Mouse (Mus musculus): ENCODE data around the gene D1Pas1.

Gene D1Pas1

GRCm38 (mm10) chr1:186967201-186967812, at the start of gene D1Pas1:
D1Pas1 (plus strand) TSS chr1:186967416.
- DNase-seq (ENCODE audit: low spot score in 2 of 2) = no peak

- no peak for DNase-seq (ENCODE audit: low spot score in 2 of 2)
Observed at GRCm38 (mm10) chr1:186922489-186923370, 44.5 kb upstream of the D1Pas1 start.

DNA sequence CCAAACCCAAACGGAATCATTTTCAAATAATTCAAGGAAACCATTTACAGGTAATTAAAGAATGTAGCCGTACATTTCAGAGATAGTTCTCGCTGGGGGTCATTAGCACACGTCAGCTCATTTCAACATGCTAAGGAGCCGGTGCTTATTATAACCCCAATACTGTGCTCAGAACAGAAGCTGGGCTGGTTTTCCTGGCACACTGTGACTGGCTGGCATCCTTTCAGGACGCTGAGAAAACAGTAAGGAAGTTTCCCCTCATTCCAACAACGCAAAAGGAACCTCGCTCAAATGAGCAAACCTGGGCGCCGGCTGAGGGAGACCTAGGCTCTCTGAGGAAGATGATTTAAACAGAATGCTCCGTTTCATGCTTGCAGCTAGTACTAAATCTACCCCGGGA, 43.2 kb upstream of the D1Pas1 start:
- DNase-seq (ENCODE audit: low spot score in 2 of 2) = no peak

GRCm38 (mm10) chr1:186925411-186925810, 41.8 kb upstream of the D1Pas1 start:
- no peak for DNase-seq (ENCODE audit: low spot score in 2 of 2)

- no peak for DNase-seq (ENCODE audit: low spot score in 2 of 2)
Observed at GRCm38 (mm10) chr1:186926316-186926949, 40.8 kb upstream of the D1Pas1 start.

GRCm38 (mm10) chr1:186926950-186927316, 40.3 kb upstream of the D1Pas1 start:
- DNase-seq (ENCODE audit: low spot score in 2 of 2) = no peak

DNA sequence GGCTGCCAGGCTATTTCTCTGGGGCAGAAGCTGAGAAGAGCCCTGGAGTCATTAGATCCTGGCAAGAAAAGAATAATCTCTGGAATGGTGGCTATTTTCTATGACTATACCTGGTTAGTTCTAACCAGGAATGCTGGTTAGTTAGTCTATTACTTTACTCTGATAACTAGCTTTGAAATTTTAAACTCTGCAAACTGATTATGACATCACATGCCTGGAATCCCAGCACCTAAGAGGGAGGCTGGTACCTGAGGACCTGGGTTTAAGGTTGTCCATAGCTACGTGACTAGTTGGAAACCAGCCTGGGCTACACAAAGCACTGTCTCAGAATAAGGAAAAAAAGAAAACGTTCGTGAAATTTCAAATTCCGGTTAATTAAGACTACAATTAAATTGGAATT, 39.7 kb upstream of the D1Pas1 start:
- no peak for DNase-seq (ENCODE audit: low spot score in 2 of 2)

GRCm38 (mm10) chr1:186930160-186930887, 36.9 kb upstream of the D1Pas1 start:
- DNase-seq (ENCODE audit: low spot score in 2 of 2) = no peak

DNA sequence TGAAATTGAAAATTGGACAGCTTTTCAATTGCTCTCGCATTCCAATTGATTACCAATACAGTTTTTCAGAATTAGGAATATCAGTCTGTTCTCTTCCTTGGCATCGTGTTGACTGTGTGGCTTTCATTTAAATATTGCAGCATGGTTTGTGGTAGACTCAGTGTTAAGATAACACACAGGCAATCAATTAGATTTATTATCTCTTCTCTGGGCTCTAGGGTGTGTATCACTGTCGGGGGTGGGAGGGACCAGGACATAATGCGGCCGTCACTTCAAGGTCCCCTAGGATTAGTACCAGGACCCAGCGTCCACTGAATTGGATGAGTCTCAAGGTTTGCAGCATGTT, 36.4 kb upstream of the D1Pas1 start:
- DNase-seq (ENCODE audit: low spot score in 2 of 2) = no peak

DNA sequence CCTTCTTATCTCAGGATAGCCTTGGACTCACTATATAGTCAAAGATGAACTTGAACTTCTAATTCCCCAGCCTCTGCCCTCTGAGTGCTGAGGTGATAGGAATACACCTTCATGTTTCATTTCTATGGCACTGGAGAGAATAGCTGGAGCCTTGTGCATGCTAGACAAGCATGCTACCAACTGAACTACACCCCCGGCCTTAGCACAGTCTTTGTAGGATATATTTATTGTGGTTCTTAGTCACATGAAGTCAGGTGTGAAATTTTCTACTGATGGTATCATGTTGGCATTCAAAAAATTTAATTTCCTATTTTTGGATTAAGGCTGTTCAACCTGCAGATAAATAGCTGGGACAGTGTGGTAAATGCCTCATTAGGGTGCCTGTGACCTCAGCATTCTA, 33.0 kb upstream of the D1Pas1 start:
- DNase-seq (ENCODE audit: low spot score in 2 of 2) = no peak

DNA sequence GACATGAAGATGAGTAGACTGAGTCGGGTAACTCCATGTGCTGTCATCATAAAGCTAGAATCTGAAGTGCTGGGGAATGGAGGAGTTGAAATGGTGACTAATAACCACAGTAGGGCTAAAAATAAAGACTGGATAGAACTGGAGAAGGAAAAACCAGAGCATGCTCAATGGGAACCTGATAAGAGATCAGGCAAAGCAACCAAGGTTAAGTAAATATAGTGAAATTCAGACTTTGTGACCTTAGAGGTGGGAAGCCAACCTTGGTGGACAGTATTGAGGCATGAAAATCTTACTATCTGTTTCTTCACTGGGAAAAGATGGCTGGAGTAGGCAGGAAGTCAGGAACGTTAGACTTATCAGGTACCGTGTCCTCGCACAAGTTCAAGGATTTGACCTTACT, 14.8 kb upstream of the D1Pas1 start:
- DNase-seq (ENCODE audit: low spot score in 2 of 2) = no peak

GRCm38 (mm10) chr1:186954591-186954990, 12.6 kb upstream of the D1Pas1 start:
- no peak for DNase-seq (ENCODE audit: low spot score in 2 of 2)

DNA sequence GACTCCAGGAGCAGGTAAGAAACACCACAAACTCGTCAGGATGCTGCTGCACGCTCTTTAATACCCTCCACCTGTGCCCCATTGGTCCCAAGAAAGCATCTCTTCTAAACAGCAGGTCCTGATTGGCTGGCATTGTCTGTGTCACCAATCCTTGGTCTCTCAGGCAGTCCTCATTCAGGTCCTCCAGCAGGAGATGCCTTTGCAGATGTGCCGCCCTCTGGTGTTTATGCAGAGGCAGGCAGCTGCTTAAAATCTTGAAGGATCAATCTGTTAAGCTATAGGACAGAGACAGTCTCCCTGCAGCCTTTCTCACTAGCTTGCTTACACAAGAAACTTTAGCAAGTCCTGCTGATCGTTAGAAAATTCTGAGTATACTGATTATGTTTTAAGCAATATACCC, 7.8 kb upstream of the D1Pas1 start:
- DNase-seq (ENCODE audit: low spot score in 2 of 2) = no peak

DNA sequence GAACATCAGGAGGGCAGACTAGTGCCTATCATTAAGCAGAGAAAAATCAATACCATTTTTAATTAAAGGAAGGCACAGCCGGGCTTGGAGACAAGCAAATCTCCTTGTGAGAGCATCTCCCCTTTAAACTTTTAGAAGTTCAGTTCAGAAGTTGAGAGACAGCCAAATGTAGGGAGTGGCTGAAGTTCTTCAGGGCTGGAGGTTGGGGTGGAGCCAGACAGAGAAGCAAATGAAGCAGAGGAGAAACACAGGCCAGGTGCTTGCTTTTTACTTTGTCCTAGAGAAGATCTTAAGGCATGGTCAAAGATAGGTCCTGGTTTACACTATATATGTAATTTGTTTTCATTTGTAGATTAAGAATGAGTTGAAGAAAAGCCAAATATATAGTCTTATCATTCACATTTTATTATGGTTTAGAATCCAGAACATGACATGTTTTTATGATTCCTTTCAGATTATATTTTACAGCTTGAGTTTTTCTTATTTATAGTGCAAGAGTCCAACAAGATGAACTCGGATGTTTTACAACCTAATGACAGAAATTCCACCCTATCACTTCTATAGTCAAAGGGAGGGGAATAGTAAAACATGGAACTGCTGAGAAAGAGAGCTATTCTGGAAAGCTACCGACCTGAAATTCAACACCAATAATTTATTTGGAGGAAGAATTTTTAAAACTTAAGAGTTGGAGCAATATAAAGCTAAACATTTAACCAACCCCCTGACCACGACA, 2.9 kb upstream of the D1Pas1 start:
- no peak for DNase-seq (ENCODE audit: low spot score in 2 of 2)

- no peak for DNase-seq (ENCODE audit: low spot score in 2 of 2)
Observed at GRCm38 (mm10) chr1:186967926-186968325, 710 bp downstream of the D1Pas1 start.

GRCm38 (mm10) chr1:186976937-186977540, 9.8 kb downstream of the D1Pas1 start:
- DNase-seq (ENCODE audit: low spot score in 2 of 2) = no peak

- DNase-seq (ENCODE audit: low spot score in 2 of 2) = no peak
Observed at GRCm38 (mm10) chr1:186977801-186978200, 10.6 kb downstream of the D1Pas1 start.

- DNase-seq (ENCODE audit: low spot score in 2 of 2) = no peak
Observed at GRCm38 (mm10) chr1:186979465-186979864, 12.2 kb downstream of the D1Pas1 start.

GRCm38 (mm10) chr1:186980503-186980902, 13.3 kb downstream of the D1Pas1 start:
- DNase-seq (ENCODE audit: low spot score in 2 of 2) = no peak

- no peak for DNase-seq (ENCODE audit: low spot score in 2 of 2)
Observed at GRCm38 (mm10) chr1:186985131-186985530, 17.9 kb downstream of the D1Pas1 start.

DNA sequence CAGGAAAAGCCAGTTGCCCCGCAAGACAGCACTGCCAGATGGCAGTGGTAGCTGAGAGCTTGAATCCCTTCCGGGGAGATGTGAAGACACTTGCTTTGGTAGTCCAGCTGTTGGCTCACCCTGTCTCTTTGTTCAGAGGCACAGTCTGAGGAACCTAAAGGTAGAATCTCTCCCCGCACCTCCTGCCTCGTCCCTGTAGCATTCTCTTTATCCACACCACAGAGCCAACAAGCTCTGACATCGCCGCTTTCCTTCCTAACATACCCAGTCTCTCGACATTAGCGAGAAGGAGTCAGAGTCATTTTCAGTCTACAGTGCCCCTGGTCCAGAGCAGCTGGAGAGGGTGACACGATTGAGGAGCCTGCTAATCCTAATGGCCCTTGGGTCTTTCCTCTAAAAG, 18.9 kb downstream of the D1Pas1 start:
- no peak for DNase-seq (ENCODE audit: low spot score in 2 of 2)
